Mouse (Mus musculus) spleen, adult 10 weeks (tissue): ENCODE measurements around the gene Hormad2. TPM values are rescaled to one million over a fixed set of nuclear protein-coding genes. Genes with fewer than 3 reads are reported as not detected.

Experiments used
- polyA plus RNA-seq: library from polyadenylated mRNA; stranded (reverse); fragments of 350-450 nt; fragmentation: Illumina TruSeq; extraction: RNeasy Lipid Tissue Mini Kit (QIAGEN cat#74804); gene quantifications from one replicate; pipeline ENCODE4 v1.2.3, GENCODE M21; 2015; ENCODE audit warnings: low replicate concordance; ENCODE audit not compliant: insufficient read depth

Gene Hormad2
- not detected for polyA plus RNA-seq

DNA sequence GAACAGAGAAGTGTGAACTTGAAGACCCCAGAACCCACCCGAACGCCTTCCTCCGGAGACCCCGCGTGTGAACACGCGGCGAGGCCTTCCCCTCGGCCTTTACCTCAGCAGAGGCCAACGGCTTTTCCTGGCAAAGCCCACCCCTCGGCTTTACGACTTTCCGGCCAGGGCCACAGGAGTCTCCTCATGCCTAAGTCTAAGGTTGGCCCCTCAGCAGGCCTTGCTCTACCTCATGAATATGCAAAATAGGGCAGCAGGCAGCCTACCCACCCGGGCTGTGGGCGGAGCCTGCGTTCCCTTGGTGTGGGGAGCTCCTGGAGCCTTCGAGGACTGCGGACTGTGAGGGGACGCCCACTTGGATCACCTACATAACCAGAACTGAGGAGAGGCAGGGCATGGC is at the start of gene Hormad2:
Gene Hormad2, minus strand, starts transcription at position 128 of the 400 bp plus-strand sequence.

Other genes with a start within 250 kb of the Hormad2 start
- gene Castor1, start 222.9 kb downstream of the Hormad2 start, polyA plus RNA-seq: 2.3 TPM
- 4.0 TPM for gene Osm, start 204.7 kb downstream of the Hormad2 start, polyA plus RNA-seq
- gene Lif, start 183.5 kb downstream of the Hormad2 start, polyA plus RNA-seq: 0.70 TPM
- gene Mtmr3, start 153.8 kb upstream of the Hormad2 start, polyA plus RNA-seq: 62.7 TPM
- gene Gm11032, start 179.0 kb upstream of the Hormad2 start, polyA plus RNA-seq: not detected
- 23.1 TPM for gene Ascc2, start 196.6 kb upstream of the Hormad2 start, polyA plus RNA-seq